Mouse (Mus musculus) CH12.LX (cell line): ENCODE measurements around the gene Zfp697.
"Not testable (repeated sequence)": the region's sequence is repeated elsewhere in the genome, so short reads cannot be mapped to it uniquely, and the experiment has no call there.

Source experiments
- CTCF ChIP-seq, 2 experiments: IDR thresholded peaks in 1 of 2; conservative IDR thresholded peaks in 1 of 2; 2 replicates each; pipeline ENCODE4 v1.5.1; 2011 to 2012; ENCODE audit warnings: low read depth in 2 of 2, low read length in 2 of 2, improper control_type of control experiment in 1 of 2, inconsistent platforms in 1 of 2, mild to moderate bottlenecking in 1 of 2, moderate library complexity in 1 of 2
- EP300 ChIP-seq: IDR thresholded peaks from 2 replicates; pipeline ENCODE4 v1.6.1; 2011; ENCODE audit warnings: low read length, improper control_type of control experiment
- GABPA ChIP-seq: IDR thresholded peaks from 2 replicates; pipeline ENCODE4 v1.6.1; 2012; ENCODE audit warnings: low read depth, low read length, improper control_type of control experiment, inconsistent platforms; ENCODE audit not compliant: insufficient replicate concordance
- JUND ChIP-seq: conservative IDR thresholded peaks from 2 replicates; pipeline ENCODE4 v1.6.1; 2011; ENCODE audit warnings: low read depth, low read length, improper control_type of control experiment
- MYC ChIP-seq: IDR thresholded peaks from 2 replicates; pipeline ENCODE4 v1.6.1; 2011; ENCODE audit warnings: low read depth, mild to moderate bottlenecking, improper control_type of control experiment, low read length
- POLR2A ChIP-seq: IDR thresholded peaks from 2 replicates; pipeline ENCODE4 v1.6.1; 2011; ENCODE audit warnings: low read depth, mild to moderate bottlenecking, improper control_type of control experiment, low read length
- USF1 ChIP-seq: IDR thresholded peaks from 2 replicates; pipeline ENCODE4 v1.6.1; 2014; ENCODE audit warnings: low read depth, mild to moderate bottlenecking, inconsistent platforms, low read length, improper control_type of control experiment
- USF2 ChIP-seq: conservative IDR thresholded peaks from 2 replicates; pipeline ENCODE4 v1.6.1; 2011; ENCODE audit warnings: low read depth, low read length, improper control_type of control experiment
- ZNF384 ChIP-seq: IDR thresholded peaks from 2 replicates; pipeline ENCODE4 v1.6.1; 2012; ENCODE audit warnings: low read depth, low read length, improper control_type of control experiment, inconsistent platforms

DNA sequence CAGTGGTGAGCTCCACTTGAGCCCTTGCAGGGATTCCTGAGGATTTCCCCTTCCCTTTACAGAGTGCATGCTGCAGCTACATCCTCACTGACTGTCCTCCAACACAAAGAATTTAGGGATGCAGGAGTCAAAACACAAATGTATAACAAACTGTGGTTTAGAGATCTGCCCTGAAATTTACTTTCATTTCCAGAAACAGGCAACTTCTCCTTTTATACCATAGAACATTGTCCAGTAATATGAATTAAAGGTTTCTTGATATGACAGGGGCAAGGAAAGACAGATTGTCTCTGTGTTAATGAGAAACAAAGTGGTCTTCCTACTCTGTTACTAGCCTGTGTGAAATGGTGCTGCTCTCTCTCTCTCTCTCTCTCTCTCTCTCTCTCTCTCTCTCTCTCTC lies 115.1 kb downstream of the Zfp697 start:
- TF ChIP-seq GABPA; POLR2A; MYC; CTCF (conservative IDR thresholded peaks at IDR 0.05 in 1 of 2, IDR thresholded peaks at IDR 0.05 in 1 of 2; ENCODE audit: low read depth in 2 of 2, low read length in 2 of 2); USF1; USF2; JUND; ZNF384; EP300: not testable (repeated sequence)
